Mouse (Mus musculus) c-Kit-positive CD71-positive TER-119-negative erythroid progenitor cells, embryonic 14.5 days (primary cell): ENCODE data around the gene Slc35c1.

Experiments used
- DNase-seq: peaks from one replicate; pipeline ENCODE4 v3.0.0-alpha.2; 2013; ENCODE audit warnings: low read depth

The Slc35c1 gene

DNA sequence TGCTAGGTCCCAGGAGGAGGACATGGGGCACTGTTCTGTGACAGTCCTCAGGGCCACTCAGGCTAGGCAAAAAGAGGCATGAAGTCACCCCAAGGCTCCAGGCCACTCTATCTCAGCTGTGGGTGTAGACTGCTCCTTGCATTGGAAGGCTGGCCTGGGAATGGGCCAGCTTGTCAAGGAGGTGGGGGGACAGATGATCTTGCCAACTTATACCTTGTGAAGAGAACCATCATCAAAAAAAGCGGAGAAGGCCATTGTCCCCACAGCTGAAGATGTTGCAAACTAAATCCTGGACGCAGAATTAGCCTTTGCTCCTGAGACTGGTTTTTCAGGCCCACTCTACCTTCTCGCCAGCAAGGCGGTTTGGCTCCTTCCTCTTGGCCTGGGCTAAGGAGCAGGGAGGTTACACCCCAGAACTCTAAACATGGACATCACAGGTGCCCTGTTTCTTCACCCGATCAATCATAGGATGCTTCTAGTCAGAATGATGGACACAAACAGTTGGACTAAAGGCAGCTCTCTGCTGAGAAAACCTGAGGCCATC lies 56.5 kb downstream of the Slc35c1 start:
- no peak for DNase-seq
